Mouse (Mus musculus): ENCODE measurements around the gene 2310033P09Rik. TPM values are rescaled to one million over a fixed set of nuclear protein-coding genes. Genes with fewer than 3 reads are reported as not detected.

The 2310033P09Rik gene
- polyA plus RNA-seq, 1 experiment from 2014 or later = 34.3 TPM

GRCm38 (mm10) chr11:59227604-59228121 lies 19.5 kb downstream of the 2310033P09Rik start:
- Histone ChIP-seq H3K27me3 (ENCODE audit: control insufficient read depth, insufficient read depth, low read length) (no peaks in the 10 kb centered on the region), H3K4me2 (replicated peaks; ENCODE audit: low read depth, low read length) (peak overlapping the region; percentile 82), H3K4me1 (ENCODE audit: control insufficient read depth, insufficient read depth, low read length) (peaks cover 24% of the 10 kb centered on the region), H3K9me3 (ENCODE audit: control insufficient read depth, low read depth, low read length) (no peaks in the 10 kb centered on the region), H3K9ac (replicated peaks; ENCODE audit: low read depth, low read length) (peak overlapping the region; percentile 91), H3K27ac (ENCODE audit: low read length) (peak overlapping the region; percentile 97), H3K4me3 (ENCODE audit: low read depth, low read length) (peak overlapping the region; percentile 92), H3K36me3 (ENCODE audit: control insufficient read depth, insufficient read depth, low read length) (peaks cover 3% of the 10 kb centered on the region; the same call in 1 of the 2 replicates)
- WGBS = under 1% methylated on average over 49 of the region's 51 CpGs
- ATAC-seq (ENCODE audit: insufficient number of reproducible peaks, insufficient read depth, low FRiP score, low read depth) = peak; percentile 79

GRCm38 (mm10) chr11:59228122-59228953 lies 20.2 kb downstream of the 2310033P09Rik start, which contains the start of gene Arf1:
Gene Arf1 (minus strand): TSS chr11:59228270.
- Histone ChIP-seq H3K27me3 (ENCODE audit: control insufficient read depth, insufficient read depth, low read length) (no peaks in the 10 kb centered on the region), H3K4me2 (replicated peaks; ENCODE audit: low read depth, low read length) (peak within 1 kb of the TSS; percentile 82), H3K4me3 (ENCODE audit: low read depth, low read length) (peak within 1 kb of the TSS; percentile 92), H3K9ac (replicated peaks; ENCODE audit: low read depth, low read length) (peak within 1 kb of the TSS; percentile 91), H3K27ac (ENCODE audit: low read length) (peak within 1 kb of the TSS; percentile 97), H3K4me1 (ENCODE audit: control insufficient read depth, insufficient read depth, low read length) (peaks cover 21% of the 10 kb centered on the region), H3K36me3 (ENCODE audit: control insufficient read depth, insufficient read depth, low read length) (peaks cover 3% of the 10 kb centered on the region; the same call in 1 of the 2 replicates), H3K9me3 (ENCODE audit: control insufficient read depth, low read depth, low read length) (no peaks in the 10 kb centered on the region)
- peak; percentile 96 for ATAC-seq (ENCODE audit: insufficient number of reproducible peaks, insufficient read depth, low FRiP score, low read depth)
- WGBS = 5% methylated on average over 53 of the region's 59 CpGs

DNA sequence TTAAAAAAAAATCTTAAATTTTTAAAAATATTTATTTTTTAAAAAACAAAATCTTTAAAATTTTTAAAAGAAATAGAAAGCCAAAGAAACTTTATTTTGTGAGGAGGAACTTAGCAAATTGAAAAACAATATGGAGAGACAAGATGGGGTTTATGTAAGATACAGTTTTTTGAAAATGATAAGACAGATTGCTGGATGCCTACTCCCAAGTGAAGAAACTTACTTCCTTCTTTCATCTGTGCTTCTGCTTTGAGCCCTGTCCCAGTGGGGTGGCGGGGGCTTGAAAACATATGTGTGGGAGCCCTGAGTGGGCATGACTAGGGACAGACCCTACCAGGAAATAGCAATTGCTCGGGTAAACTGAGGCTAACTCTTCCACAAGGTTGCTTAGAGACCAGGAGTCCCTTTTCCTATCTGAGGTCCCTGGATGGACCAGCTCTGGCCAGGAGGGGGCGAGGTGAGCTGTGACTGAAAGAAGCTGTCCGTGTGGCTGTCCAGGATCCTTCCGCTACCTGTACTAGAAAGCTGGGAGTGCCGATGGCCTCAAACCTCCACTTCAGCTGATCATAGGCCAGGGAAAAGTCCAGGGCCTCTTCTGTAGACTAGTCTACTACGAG lies 22.1 kb downstream of the 2310033P09Rik start:
- Histone ChIP-seq H3K27ac (ENCODE audit: low read length) (no peak overlapping the region), H3K9me3 (ENCODE audit: control insufficient read depth, low read depth, low read length) (no peaks in the 10 kb centered on the region), H3K9ac (replicated peaks; ENCODE audit: low read depth, low read length) (no peak overlapping the region), H3K4me2 (replicated peaks; ENCODE audit: low read depth, low read length) (no peak overlapping the region), H3K4me3 (ENCODE audit: low read depth, low read length) (no peak overlapping the region), H3K36me3 (ENCODE audit: control insufficient read depth, insufficient read depth, low read length) (no peaks in the 10 kb centered on the region; the same call in 1 of the 2 replicates), H3K4me1 (ENCODE audit: control insufficient read depth, insufficient read depth, low read length) (peaks cover 13% of the 10 kb centered on the region), H3K27me3 (ENCODE audit: control insufficient read depth, insufficient read depth, low read length) (no peaks in the 10 kb centered on the region)
- ATAC-seq (ENCODE audit: insufficient number of reproducible peaks, insufficient read depth, low FRiP score, low read depth) = no peak
- 14% methylated on average over 7 of the region's 7 CpGs for WGBS

DNA sequence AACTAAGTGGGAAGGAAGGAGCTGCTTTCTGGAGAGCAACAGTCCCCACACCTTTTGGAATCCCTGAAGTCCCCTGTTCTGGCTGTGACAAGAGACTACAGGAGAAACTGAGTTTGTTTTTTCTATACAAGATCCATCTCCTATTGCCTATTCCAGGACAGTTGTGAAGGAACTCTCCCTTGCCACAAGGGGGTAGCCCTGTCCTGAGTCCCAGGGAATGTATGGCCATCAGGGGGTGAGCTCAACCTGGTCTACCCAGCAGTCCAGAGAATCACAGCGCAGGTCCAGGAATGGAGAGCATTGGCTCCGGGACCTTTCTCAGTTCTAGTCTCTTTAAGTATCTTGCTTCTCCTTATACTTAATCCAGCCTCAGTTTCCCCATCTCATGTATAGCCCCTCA lies 24.7 kb downstream of the 2310033P09Rik start:
- no peak for ATAC-seq (ENCODE audit: insufficient number of reproducible peaks, insufficient read depth, low FRiP score, low read depth)
- no peaks in the 10 kb centered on the region for H3K4me1 ChIP-seq (ENCODE audit: control insufficient read depth, insufficient read depth, low read length)
- no peaks in the 10 kb centered on the region for H3K9me3 ChIP-seq (ENCODE audit: control insufficient read depth, low read depth, low read length)
- no peak overlapping the region for H3K27ac ChIP-seq (ENCODE audit: low read length)
- no peaks in the 10 kb centered on the region for H3K36me3 ChIP-seq (ENCODE audit: control insufficient read depth, insufficient read depth, low read length)
- H3K4me3 ChIP-seq (ENCODE audit: low read depth, low read length) = no peak overlapping the region
- no peak overlapping the region for H3K9ac ChIP-seq (replicated peaks; ENCODE audit: low read depth, low read length)
- no peaks in the 10 kb centered on the region for H3K27me3 ChIP-seq (ENCODE audit: control insufficient read depth, insufficient read depth, low read length)
- H3K4me2 ChIP-seq (replicated peaks; ENCODE audit: low read depth, low read length) = no peak overlapping the region
- WGBS = 59% methylated on average over 2 of the region's 2 CpGs

DNA sequence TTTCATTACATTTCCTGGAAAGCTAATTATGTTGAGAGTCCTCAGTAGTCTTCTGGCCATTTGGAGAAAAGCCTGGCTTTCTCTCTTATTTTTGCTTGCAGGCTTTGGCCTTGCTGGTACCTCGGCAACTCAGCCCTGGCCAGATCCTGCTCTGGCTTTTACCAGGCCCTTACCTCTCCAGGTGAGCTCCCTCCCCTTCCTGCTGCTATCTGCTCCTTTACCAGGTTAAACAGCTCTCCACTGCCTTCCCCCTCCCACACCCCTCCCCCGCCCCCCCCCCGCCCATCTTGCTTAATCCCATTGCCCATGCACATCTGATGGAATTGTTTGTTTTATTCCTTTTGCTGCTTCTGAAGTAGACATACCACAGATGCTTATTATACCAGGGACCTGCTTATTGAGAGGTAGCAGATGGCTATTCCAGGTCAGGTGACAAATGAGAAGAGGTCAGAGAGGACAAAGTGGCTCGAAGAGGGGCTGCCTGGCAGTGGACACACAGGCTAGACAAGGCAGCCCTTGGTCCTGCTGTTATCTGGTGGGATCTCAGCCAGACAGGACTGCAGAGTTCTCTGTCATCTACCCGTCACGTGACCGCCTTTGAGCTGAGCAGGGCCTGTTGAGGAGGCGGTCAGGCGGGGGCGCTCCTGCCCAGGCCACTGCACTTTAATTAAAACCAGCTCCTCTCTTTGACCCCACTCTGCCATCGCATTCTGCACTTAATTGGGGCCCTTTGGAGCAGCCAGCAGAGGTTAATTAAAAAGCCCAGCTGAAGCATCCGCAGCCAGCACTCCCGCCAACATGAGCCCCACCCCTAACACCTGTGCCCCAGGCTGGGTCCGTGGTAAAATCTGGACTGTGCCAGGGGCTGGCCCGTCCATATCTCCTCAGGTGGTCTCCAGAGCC lies 30.7 kb downstream of the 2310033P09Rik start:
- no peak overlapping the region for H3K4me3 ChIP-seq (ENCODE audit: low read depth, low read length)
- WGBS = 6% methylated on average over 14 of the region's 15 CpGs
- no peaks in the 10 kb centered on the region for H3K27me3 ChIP-seq (ENCODE audit: control insufficient read depth, insufficient read depth, low read length)
- H3K9me3 ChIP-seq (ENCODE audit: control insufficient read depth, low read depth, low read length) = no peaks in the 10 kb centered on the region
- no peak overlapping the region for H3K27ac ChIP-seq (ENCODE audit: low read length)
- no peaks in the 10 kb centered on the region for H3K36me3 ChIP-seq (ENCODE audit: control insufficient read depth, insufficient read depth, low read length)
- H3K4me1 ChIP-seq (ENCODE audit: control insufficient read depth, insufficient read depth, low read length) = no peaks in the 10 kb centered on the region
- no peak overlapping the region for H3K9ac ChIP-seq (replicated peaks; ENCODE audit: low read depth, low read length)
- H3K4me2 ChIP-seq (replicated peaks; ENCODE audit: low read depth, low read length) = no peak overlapping the region
- peak; percentile 10; the same call in 1 of the 2 replicates for ATAC-seq (ENCODE audit: insufficient number of reproducible peaks, insufficient read depth, low FRiP score, low read depth)

- no peak for ATAC-seq (ENCODE audit: insufficient number of reproducible peaks, insufficient read depth, low FRiP score, low read depth)
- Histone ChIP-seq H3K4me3 (ENCODE audit: low read depth, low read length) (no peak overlapping the region), H3K27ac (ENCODE audit: low read length) (no peak overlapping the region), H3K4me2 (replicated peaks; ENCODE audit: low read depth, low read length) (no peak overlapping the region), H3K4me1 (ENCODE audit: control insufficient read depth, insufficient read depth, low read length) (no peaks in the 10 kb centered on the region), H3K27me3 (ENCODE audit: control insufficient read depth, insufficient read depth, low read length) (no peaks in the 10 kb centered on the region), H3K36me3 (ENCODE audit: control insufficient read depth, insufficient read depth, low read length) (no peaks in the 10 kb centered on the region), H3K9ac (replicated peaks; ENCODE audit: low read depth, low read length) (no peak overlapping the region), H3K9me3 (ENCODE audit: control insufficient read depth, low read depth, low read length) (no peaks in the 10 kb centered on the region)
- WGBS = 52% methylated on average over 4 of the region's 4 CpGs
Observed at GRCm38 (mm10) chr11:59239428-59239785, 31.3 kb downstream of the 2310033P09Rik start.

DNA sequence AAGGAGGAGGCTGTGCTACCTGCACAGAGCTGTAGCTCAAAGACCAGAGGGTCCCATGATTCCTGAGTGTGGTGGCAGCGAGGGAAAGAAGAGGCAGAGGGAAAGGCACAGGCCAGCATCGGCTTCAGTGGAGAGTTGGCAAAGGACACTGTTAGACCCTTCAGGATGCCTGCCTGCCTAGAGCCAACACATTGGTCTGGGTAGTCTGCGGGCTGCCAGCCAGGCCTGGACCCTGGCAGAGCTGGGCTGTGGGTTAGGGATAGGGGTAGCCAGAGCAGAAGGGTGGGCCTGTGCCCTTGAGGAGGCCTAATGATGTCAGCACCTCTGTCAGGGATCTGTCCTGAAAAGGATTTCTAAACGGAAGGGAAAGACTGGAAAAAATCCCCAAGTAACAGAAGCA lies 31.7 kb downstream of the 2310033P09Rik start:
- 80% methylated on average over 4 of the region's 4 CpGs for WGBS
- no peak for ATAC-seq (ENCODE audit: insufficient number of reproducible peaks, insufficient read depth, low FRiP score, low read depth)

GRCm38 (mm10) chr11:59241841-59242240 lies 33.7 kb downstream of the 2310033P09Rik start:
- Histone ChIP-seq H3K27ac (ENCODE audit: low read length) (no peak overlapping the region), H3K36me3 (ENCODE audit: control insufficient read depth, insufficient read depth, low read length) (no peaks in the 10 kb centered on the region), H3K4me1 (ENCODE audit: control insufficient read depth, insufficient read depth, low read length) (no peaks in the 10 kb centered on the region), H3K27me3 (ENCODE audit: control insufficient read depth, insufficient read depth, low read length) (no peaks in the 10 kb centered on the region), H3K4me3 (ENCODE audit: low read depth, low read length) (no peak overlapping the region), H3K9ac (replicated peaks; ENCODE audit: low read depth, low read length) (no peak overlapping the region), H3K4me2 (replicated peaks; ENCODE audit: low read depth, low read length) (no peak overlapping the region), H3K9me3 (ENCODE audit: control insufficient read depth, low read depth, low read length) (no peaks in the 10 kb centered on the region)
- no peak for ATAC-seq (ENCODE audit: insufficient number of reproducible peaks, insufficient read depth, low FRiP score, low read depth)
- WGBS = 11% methylated on average over 3 of the region's 3 CpGs

More for the DNA sequence above, 31.7 kb downstream of the 2310033P09Rik start:
- H3K4me3 ChIP-seq (ENCODE audit: low read depth, low read length) = no peak overlapping the region
- no peak overlapping the region for H3K9ac ChIP-seq (replicated peaks; ENCODE audit: low read depth, low read length)
- H3K4me1 ChIP-seq (ENCODE audit: control insufficient read depth, insufficient read depth, low read length) = no peaks in the 10 kb centered on the region
- no peak overlapping the region for H3K27ac ChIP-seq (ENCODE audit: low read length)
- H3K27me3 ChIP-seq (ENCODE audit: control insufficient read depth, insufficient read depth, low read length) = no peaks in the 10 kb centered on the region
- no peaks in the 10 kb centered on the region for H3K36me3 ChIP-seq (ENCODE audit: control insufficient read depth, insufficient read depth, low read length)
- no peak overlapping the region for H3K4me2 ChIP-seq (replicated peaks; ENCODE audit: low read depth, low read length)
- H3K9me3 ChIP-seq (ENCODE audit: control insufficient read depth, low read depth, low read length) = no peaks in the 10 kb centered on the region
